Mouse (Mus musculus) bone marrow, adult 2 months (tissue): ENCODE measurements around the gene Mtrex.

Experiments used
- CTCF ChIP-seq: fragments of 200-500 bp; IDR thresholded peaks from 2 replicates; pipeline ENCODE4 v1.5.1; 2011; ENCODE audit warnings: low read length, control low read depth; ENCODE audit not compliant: control insufficient read depth, insufficient read depth
- POLR2A ChIP-seq: fragments of 200-500 bp; IDR thresholded peaks from 2 replicates; pipeline ENCODE4 v1.6.1; 2011; ENCODE audit warnings: low read depth, mild to moderate bottlenecking, control low read depth, low read length, borderline replicate concordance; ENCODE audit not compliant: control insufficient read depth

DNA sequence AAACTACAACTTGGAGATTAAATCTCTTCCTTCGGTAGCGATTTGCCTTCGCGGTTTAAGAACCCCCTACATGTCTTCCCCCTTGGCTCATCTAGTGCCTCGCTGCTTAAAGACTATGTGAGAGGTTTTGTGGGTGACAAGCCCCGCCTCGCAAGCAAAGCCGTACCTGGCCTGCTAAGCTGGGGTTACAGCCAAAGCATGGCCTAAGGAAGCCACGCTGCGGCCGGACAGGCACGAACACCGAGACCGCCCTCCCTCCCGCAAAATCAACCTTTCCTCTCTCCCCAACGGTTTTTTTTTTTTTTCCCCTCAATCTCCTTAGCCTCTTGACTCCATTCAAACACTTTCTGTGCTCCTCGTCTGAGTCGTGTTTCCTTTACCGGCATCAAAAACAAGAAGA, 402 bp downstream of the Mtrex start:
- TF ChIP-seq POLR2A (no peak), CTCF (no peak)
